Mouse (Mus musculus) erythroblast, adult 5-6 weeks (primary cell): ENCODE results near the gene Prokr1. TPM values are rescaled to one million over a fixed set of nuclear protein-coding genes. Genes with fewer than 3 reads are reported as not detected.
"Not testable (repeated sequence)": the region's sequence is repeated elsewhere in the genome, so short reads cannot be mapped to it uniquely, and the experiment has no call there.

Experiments used
- ATAC-seq: replicated peaks from 2 replicates; pipeline ENCODE4 v1.8.0; 2016; ENCODE audit warnings: moderate number of reproducible peaks, mild to moderate bottlenecking, moderate TSS enrichment, inconsistent platforms; ENCODE audit not compliant: poor library complexity, low FRiP score, severe bottlenecking
- total RNA-seq, 2 experiments: library from RNA; stranded (forward) in 1 of 2; stranded (reverse) in 1 of 2; fragments of 150-400 nt in 1 of 2; fragments of 200-764, 138-1000 nt in 1 of 2; gene quantifications; 2 replicates each; pipeline versions ENCODE4 v1.2.3 to v1.2.4; 2015 to 2017; ENCODE audit warnings: low replicate concordance in 2 of 2

Prokr1 gene
- total RNA-seq, 2 experiments from 2014 or later = 57.6 to 68.8 TPM

GRCm38 (mm10) chr6:87576648-87577330, 13.8 kb downstream of the Prokr1 start:
- ATAC-seq = no peak

- ATAC-seq = not testable (repeated sequence)
Measured at GRCm38 (mm10) chr6:87571863-87572262, 18.7 kb downstream of the Prokr1 start.

- no peak for ATAC-seq
Measured at GRCm38 (mm10) chr6:87567686-87568593, 22.6 kb downstream of the Prokr1 start.

- ATAC-seq = no peak
Measured at GRCm38 (mm10) chr6:87565166-87565565, 25.4 kb downstream of the Prokr1 start.

- ATAC-seq = no peak
Measured at GRCm38 (mm10) chr6:87564356-87564755, 26.2 kb downstream of the Prokr1 start.

GRCm38 (mm10) chr6:87553724-87554123, 36.8 kb downstream of the Prokr1 start:
- no peak for ATAC-seq

- ATAC-seq = no peak
Measured at GRCm38 (mm10) chr6:87552054-87552807, 38.3 kb downstream of the Prokr1 start.

- ATAC-seq = no peak
Measured at GRCm38 (mm10) chr6:87547836-87548235, 42.7 kb downstream of the Prokr1 start.

GRCm38 (mm10) chr6:87547431-87547830, 43.1 kb downstream of the Prokr1 start:
- ATAC-seq = no peak

GRCm38 (mm10) chr6:87545331-87546217, 45.0 kb downstream of the Prokr1 start:
- ATAC-seq = no peak

GRCm38 (mm10) chr6:87542027-87542426, 48.5 kb downstream of the Prokr1 start:
- 0 out of 2 replicates have a peak, but pooled peaks have one; percentile 14 for ATAC-seq

GRCm38 (mm10) chr6:87541171-87541571, 49.4 kb downstream of the Prokr1 start:
- no peak for ATAC-seq

GRCm38 (mm10) chr6:87538376-87539270, 51.9 kb downstream of the Prokr1 start:
- no peak for ATAC-seq

- no peak for ATAC-seq
Measured at GRCm38 (mm10) chr6:87537678-87538077, 52.9 kb downstream of the Prokr1 start.

GRCm38 (mm10) chr6:87536270-87536669, 54.3 kb downstream of the Prokr1 start:
- no peak for ATAC-seq

GRCm38 (mm10) chr6:87535651-87536050, 54.9 kb downstream of the Prokr1 start:
- ATAC-seq = no peak

GRCm38 (mm10) chr6:87534855-87535575, 55.5 kb downstream of the Prokr1 start:
- no peak for ATAC-seq
